Mouse (Mus musculus) kidney, embryonic 14.5 days (tissue): Measurements from ENCODE around the gene Stk40. TPM values are rescaled to one million over a fixed set of nuclear protein-coding genes. Genes with fewer than 3 reads are reported as not detected.

ENCODE experiments used
- ATAC-seq: fragments of 200-750 bp; cut with Nextera tagmentation; 2 replicates; pipeline ENCODE4 v1.8.0; 2017; ENCODE audit warnings: moderate number of reproducible peaks, mild to moderate bottlenecking, moderate TSS enrichment, moderate library complexity; ENCODE audit not compliant: low FRiP score, low TSS enrichment
- H3K27ac ChIP-seq: fragments of 300-500 bp; sonication (generic); 2 replicates; pipeline ENCODE4 v1.5.1; 2014; ENCODE audit warnings: low read depth, mild to moderate bottlenecking, low read length, moderate library complexity, mixed read lengths
- H3K27me3 ChIP-seq: fragments of 300-500 bp; sonication (generic); 2 replicates; pipeline ENCODE4 v1.6.1; 2014; ENCODE audit warnings: mild to moderate bottlenecking, low read length; ENCODE audit not compliant: control insufficient read depth, insufficient read depth
- H3K36me3 ChIP-seq: fragments of 300-500 bp; sonication (generic); 2 replicates; pipeline ENCODE4 v1.6.1; 2014; ENCODE audit warnings: low read length, mixed read lengths; ENCODE audit not compliant: control insufficient read depth, insufficient read depth
- H3K4me1 ChIP-seq: fragments of 300-500 bp; sonication (generic); 2 replicates; pipeline ENCODE4 v1.6.1; 2014; ENCODE audit warnings: low read length, mixed read lengths; ENCODE audit not compliant: control insufficient read depth, insufficient read depth
- H3K4me2 ChIP-seq: fragments of 300-500 bp; sonication (generic); replicated peaks from 2 replicates; pipeline ENCODE4 v1.6.1; 2014; ENCODE audit warnings: low read depth, mild to moderate bottlenecking, low read length
- H3K4me3 ChIP-seq: fragments of 300-500 bp; sonication (generic); 2 replicates; pipeline ENCODE4 v1.5.1; 2014; ENCODE audit warnings: mild to moderate bottlenecking, low read length
- H3K9ac ChIP-seq: fragments of 300-500 bp; sonication (generic); 2 replicates; pipeline ENCODE4 v1.6.1; 2014; ENCODE audit warnings: low read depth, mild to moderate bottlenecking, low read length, moderate library complexity
- H3K9me3 ChIP-seq: fragments of 300-500 bp; sonication (generic); 2 replicates; pipeline ENCODE4 v1.6.1; 2016; ENCODE audit warnings: low read length; ENCODE audit not compliant: control insufficient read depth
- WGBS: fragments of 180-500 bp; shearing (Covaris S2); extraction: QIAGEN DNeasy Blood & Tissue Kit; methylation state at CpG from one replicate; pipeline ENCODE4 v1.1.7; 2014; 5-methylcytosine and 5-hydroxymethylcytosine counted together
- polyA plus RNA-seq: library from polyadenylated mRNA; unstranded; fragments of >200 nt; fragmentation: Nextera tagmentation; extraction: Ambion mirVana; gene quantifications from 2 replicates; pipeline ENCODE4 v1.2.1, GENCODE M21; 2014

Gene Stk40
- polyA plus RNA-seq, 1 experiment from 2014 or later, result 24.9 TPM

DNA sequence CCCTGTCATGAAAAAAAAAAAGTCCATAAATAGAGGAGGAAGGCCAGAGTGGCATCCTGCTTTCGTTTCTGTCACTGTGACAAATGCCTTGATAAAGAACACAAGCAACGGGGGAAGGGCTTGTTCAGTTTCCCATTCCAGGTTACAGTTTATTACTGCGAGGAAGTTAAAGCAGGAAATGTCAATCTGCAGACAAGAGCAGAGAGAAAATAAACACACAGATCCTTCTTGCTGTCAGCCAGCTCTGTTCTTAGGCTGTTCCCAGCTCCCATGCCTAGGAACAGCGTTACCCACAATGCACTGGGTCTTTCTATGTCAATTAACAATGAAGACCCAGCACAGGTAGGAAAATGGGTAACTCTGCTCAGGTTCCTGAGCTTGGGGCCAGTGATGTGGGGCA, 51.4 kb downstream of the Stk40 start:
- Histone ChIP-seq H3K9me3 (no peaks in the 10 kb centered on the region; the same call in 1 of the 2 replicates), H3K4me1 (peaks cover 16% of the 10 kb centered on the region), H3K27me3 (no peaks in the 10 kb centered on the region), H3K4me3 (no peak overlapping the region), H3K36me3 (peaks cover 11% of the 10 kb centered on the region), H3K9ac (no peak overlapping the region), H3K4me2 (no peak overlapping the region), H3K27ac (peak overlapping the region; percentile 88)
- 24% methylated on average over 4 of the region's 4 CpGs for WGBS
- ATAC-seq, result no peak

DNA sequence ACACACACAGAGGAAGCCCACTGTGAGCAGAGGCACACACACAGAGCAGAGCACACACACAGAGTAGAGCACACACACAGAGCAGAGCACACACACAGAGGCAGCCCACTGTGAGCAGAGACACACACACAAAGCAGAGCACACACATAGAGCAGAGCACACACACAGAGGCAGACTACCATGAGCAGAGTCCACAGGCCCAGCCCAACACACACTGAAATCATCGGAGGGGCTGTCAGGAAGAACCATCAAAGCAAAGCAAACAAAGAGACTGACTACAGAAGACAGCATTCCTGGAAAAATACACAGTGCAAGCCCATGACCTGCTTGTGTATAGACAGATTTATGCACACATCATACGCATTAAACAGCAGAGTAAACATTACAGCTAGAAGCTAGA, 52.1 kb downstream of the Stk40 start:
- no peak overlapping the region for H3K9ac ChIP-seq
- no peaks in the 10 kb centered on the region; the same call in 1 of the 2 replicates for H3K9me3 ChIP-seq
- peaks cover 11% of the 10 kb centered on the region for H3K36me3 ChIP-seq
- H3K4me2 ChIP-seq, result no peak overlapping the region
- peaks cover 9% of the 10 kb centered on the region for H3K4me1 ChIP-seq
- peak; percentile 65 for ATAC-seq
- H3K27ac ChIP-seq, result peak overlapping the region; percentile 88
- WGBS, result 12% methylated on average over 2 of the region's 2 CpGs
- H3K27me3 ChIP-seq, result no peaks in the 10 kb centered on the region
- H3K4me3 ChIP-seq, result no peak overlapping the region

DNA sequence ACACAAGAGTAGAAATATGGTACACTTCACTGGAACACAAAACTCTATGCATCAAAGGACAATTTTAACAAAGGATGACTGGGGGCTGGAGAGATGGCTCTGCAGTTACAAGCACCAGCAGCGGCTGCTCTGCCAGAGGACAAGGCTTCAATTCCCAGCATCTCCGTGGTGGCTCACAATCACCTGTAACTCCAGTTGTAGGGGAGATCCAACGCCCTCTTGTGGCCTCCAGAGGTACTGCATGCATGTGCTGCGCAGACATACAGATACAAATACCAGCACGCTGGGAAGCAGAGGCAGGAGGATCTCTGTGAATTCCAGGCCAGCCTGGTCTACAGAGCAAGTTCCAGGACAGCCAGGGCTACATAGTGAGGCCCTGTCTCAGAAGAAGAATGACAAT, 52.9 kb downstream of the Stk40 start:
- no peak for ATAC-seq
- Histone ChIP-seq H3K36me3 (peaks cover 9% of the 10 kb centered on the region), H3K4me1 (0 out of 2 replicates have a peak, but pooled peaks cover 4% of the 10 kb centered on the region), H3K27me3 (no peaks in the 10 kb centered on the region), H3K9ac (no peak overlapping the region), H3K4me2 (no peak overlapping the region), H3K9me3 (no peaks in the 10 kb centered on the region; the same call in 1 of the 2 replicates), H3K27ac (peak overlapping the region; percentile 88; the same call in 1 of the 2 replicates), H3K4me3 (no peak overlapping the region)
- WGBS, result 58% methylated on average over 5 of the region's 5 CpGs

DNA sequence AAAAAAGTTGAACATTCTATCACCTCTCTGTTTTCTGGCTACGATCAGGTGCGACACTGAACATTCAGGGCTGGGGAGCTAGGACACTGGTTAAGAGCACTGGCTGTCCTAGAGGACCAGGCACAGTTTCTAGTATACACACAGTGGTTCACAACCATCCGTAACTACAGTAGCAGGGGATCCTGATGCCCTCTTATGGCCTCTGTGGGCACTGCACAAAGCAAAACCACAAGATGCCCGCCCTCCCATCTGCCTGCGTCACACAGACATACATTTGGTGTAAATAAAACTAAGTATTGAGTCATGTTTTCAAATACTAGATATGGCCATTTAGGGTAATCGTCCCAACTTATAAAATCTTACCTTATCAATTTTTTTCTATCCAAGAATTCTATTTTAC, 53.8 kb downstream of the Stk40 start:
- ATAC-seq, result no peak
- Histone ChIP-seq H3K4me1 (peaks cover 10% of the 10 kb centered on the region; the same call in 1 of the 2 replicates), H3K27me3 (no peaks in the 10 kb centered on the region), H3K9ac (no peak overlapping the region), H3K36me3 (peaks cover 4% of the 10 kb centered on the region; the same call in 1 of the 2 replicates), H3K4me3 (no peak overlapping the region), H3K27ac (no peak overlapping the region), H3K9me3 (no peaks in the 10 kb centered on the region; the same call in 1 of the 2 replicates), H3K4me2 (no peak overlapping the region)
- WGBS, result 94% methylated on average over 6 of the region's 6 CpGs

GRCm38 (mm10) chr4:126159455-126159854, 55.7 kb downstream of the Stk40 start:
- ATAC-seq, result no peak
- Histone ChIP-seq H3K27ac (no peak overlapping the region), H3K4me3 (no peak overlapping the region), H3K27me3 (no peaks in the 10 kb centered on the region), H3K9ac (no peak overlapping the region), H3K36me3 (no peaks in the 10 kb centered on the region), H3K9me3 (no peaks in the 10 kb centered on the region; the same call in 1 of the 2 replicates), H3K4me1 (peaks cover 20% of the 10 kb centered on the region; the same call in 1 of the 2 replicates), H3K4me2 (no peak overlapping the region)
- WGBS, result 77% methylated on average over 8 of the region's 8 CpGs

- no peak for ATAC-seq
- 82% methylated on average over 8 of the region's 8 CpGs for WGBS
- no peak overlapping the region for H3K4me2 ChIP-seq
Measured at GRCm38 (mm10) chr4:126160981-126161380, 57.2 kb downstream of the Stk40 start.

GRCm38 (mm10) chr4:126161456-126161855, 57.7 kb downstream of the Stk40 start:
- Histone ChIP-seq H3K9ac (no peak overlapping the region), H3K27ac (no peak overlapping the region), H3K4me3 (no peak overlapping the region), H3K36me3 (peaks cover 10% of the 10 kb centered on the region), H3K4me2 (no peak overlapping the region), H3K4me1 (peaks cover 16% of the 10 kb centered on the region; the same call in 1 of the 2 replicates), H3K27me3 (no peaks in the 10 kb centered on the region), H3K9me3 (no peaks in the 10 kb centered on the region; the same call in 1 of the 2 replicates)
- 90% methylated on average over 6 of the region's 6 CpGs for WGBS
- ATAC-seq, result no peak

More at GRCm38 (mm10) chr4:126160981-126161380, 57.2 kb downstream of the Stk40 start:
- no peaks in the 10 kb centered on the region for H3K27me3 ChIP-seq
- H3K9ac ChIP-seq, result no peak overlapping the region
- H3K4me1 ChIP-seq, result peaks cover 16% of the 10 kb centered on the region; the same call in 1 of the 2 replicates
- peaks cover 6% of the 10 kb centered on the region for H3K36me3 ChIP-seq
- no peak overlapping the region for H3K4me3 ChIP-seq
- H3K27ac ChIP-seq, result no peak overlapping the region
- H3K9me3 ChIP-seq, result no peaks in the 10 kb centered on the region; the same call in 1 of the 2 replicates

DNA sequence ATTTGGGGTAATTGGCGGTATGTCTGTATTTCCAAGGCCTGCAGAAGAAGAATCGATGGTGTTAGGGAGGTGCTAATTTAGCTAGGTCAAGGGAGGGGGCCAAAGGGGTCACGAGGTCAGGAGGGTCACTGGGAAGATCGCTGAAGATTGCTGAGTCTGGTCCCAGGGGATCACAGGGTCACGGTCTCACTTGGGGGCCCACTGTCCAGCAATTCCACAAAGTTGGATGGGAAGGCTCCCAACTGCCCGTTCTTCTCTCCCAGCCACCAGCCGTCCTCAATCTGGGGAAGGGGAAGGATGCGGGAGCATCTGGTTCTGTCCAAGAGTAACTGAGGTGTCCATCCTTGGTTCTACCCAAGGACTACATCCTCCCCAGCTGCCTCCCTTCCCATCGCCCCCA, 58.2 kb downstream of the Stk40 start:
- Histone ChIP-seq H3K4me1 (peaks cover 16% of the 10 kb centered on the region; the same call in 1 of the 2 replicates), H3K4me3 (peak overlapping the region; percentile 61), H3K9me3 (no peaks in the 10 kb centered on the region), H3K27me3 (no peaks in the 10 kb centered on the region), H3K36me3 (peaks cover 16% of the 10 kb centered on the region), H3K4me2 (peak overlapping the region; percentile 98), H3K27ac (no peak overlapping the region; the same call in 1 of the 2 replicates), H3K9ac (peak overlapping the region; percentile 88; the same call in 1 of the 2 replicates)
- WGBS, result 55% methylated on average over 9 of the region's 9 CpGs
- ATAC-seq, result peak; percentile 10

DNA sequence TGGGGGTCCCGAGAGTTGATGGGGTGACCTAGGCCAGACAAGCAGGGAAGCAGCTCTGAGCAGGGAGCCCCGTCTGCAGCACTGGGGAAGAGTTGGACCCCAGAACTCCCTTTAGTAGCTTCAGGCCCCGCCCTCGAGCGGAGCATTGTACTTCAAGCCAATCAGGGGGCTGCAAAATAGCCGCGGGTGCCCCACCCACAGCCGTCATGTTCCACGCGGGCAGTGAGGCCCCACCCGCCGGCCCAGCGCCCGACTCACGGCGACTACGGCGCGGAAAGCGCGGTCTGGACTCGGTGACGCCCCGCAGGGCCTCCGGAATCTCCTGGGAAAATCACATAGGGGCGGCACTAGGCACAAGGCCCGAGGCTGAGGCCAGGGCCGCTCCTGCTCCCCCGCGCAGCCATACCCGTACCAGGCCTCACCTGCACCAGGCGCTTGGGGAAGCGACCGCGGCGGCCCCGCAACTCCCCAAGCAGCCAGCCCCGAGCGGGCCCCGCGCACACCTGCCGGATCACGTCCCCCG, 58.8 kb downstream of the Stk40 start:
- Histone ChIP-seq H3K27me3 (no peaks in the 10 kb centered on the region), H3K4me1 (peaks cover 16% of the 10 kb centered on the region; the same call in 1 of the 2 replicates), H3K9ac (peak overlapping the region; percentile 88), H3K27ac (peak overlapping the region; percentile 80), H3K4me2 (peak overlapping the region; percentile 98), H3K4me3 (peak overlapping the region; percentile 61), H3K9me3 (no peaks in the 10 kb centered on the region), H3K36me3 (peaks cover 18% of the 10 kb centered on the region)
- under 1% methylated on average over 39 of the region's 44 CpGs for WGBS
- ATAC-seq, result peak; percentile 90
